Mouse (Mus musculus): Measurements from ENCODE around the gene Rnase4.

Rnase4 gene

GRCm38 (mm10) chr14:51128775-51129623 lies 38.1 kb downstream of the Rnase4 start:
- DNase-seq (ENCODE audit: low spot score) = no peak

- DNase-seq (ENCODE audit: low spot score) = no peak
Observed at GRCm38 (mm10) chr14:51129624-51129975, 38.7 kb downstream of the Rnase4 start.

- DNase-seq (ENCODE audit: low spot score) = no peak
Observed at GRCm38 (mm10) chr14:51130315-51130940, 39.6 kb downstream of the Rnase4 start.

GRCm38 (mm10) chr14:51131086-51131815 lies 40.4 kb downstream of the Rnase4 start:
- no peak for DNase-seq (ENCODE audit: low spot score)

GRCm38 (mm10) chr14:51132372-51132771 lies 41.5 kb downstream of the Rnase4 start:
- DNase-seq (ENCODE audit: low spot score) = no peak

DNA sequence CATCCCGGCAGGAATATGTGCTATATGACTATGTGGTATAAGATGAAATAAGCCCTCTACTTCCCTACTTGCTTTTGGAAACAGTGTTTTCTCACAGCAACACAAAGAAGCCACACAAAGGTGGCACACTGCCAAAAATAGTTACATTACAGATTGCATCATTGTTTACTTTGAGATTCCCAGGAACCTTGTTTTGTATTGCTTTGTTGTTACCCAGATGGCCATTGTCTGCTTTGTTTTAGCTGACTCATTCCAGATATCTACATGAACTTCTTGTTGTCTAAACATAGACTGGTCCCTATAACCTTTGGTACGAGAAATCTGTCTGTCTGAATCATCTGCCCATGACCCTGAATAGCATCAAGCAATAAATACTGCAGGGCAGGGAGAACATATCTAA lies 49.5 kb downstream of the Rnase4 start:
- no peak for DNase-seq (ENCODE audit: low spot score)

DNA sequence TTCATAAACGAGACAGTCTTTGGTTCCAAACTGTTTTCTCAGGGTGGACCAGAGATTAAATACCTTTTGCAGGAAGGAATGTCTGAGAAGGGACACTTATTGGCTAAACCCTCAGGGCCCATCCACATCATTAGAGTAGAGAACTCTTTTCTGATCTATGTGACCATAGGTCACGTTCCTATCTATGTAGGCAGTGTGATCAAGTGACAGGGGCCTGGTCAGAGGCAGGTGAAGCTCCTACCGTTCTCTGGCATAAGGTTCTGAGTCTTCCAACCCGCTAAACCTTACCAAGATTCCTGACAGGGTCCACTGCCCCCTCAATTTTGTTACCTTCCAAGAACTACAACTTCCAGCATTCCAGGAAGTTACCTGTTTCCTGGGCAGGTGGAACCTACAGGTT lies 51.2 kb downstream of the Rnase4 start:
- DNase-seq (ENCODE audit: low spot score) = no peak

- DNase-seq (ENCODE audit: low spot score) = no peak
Observed at GRCm38 (mm10) chr14:51142568-51142967, 51.7 kb downstream of the Rnase4 start.

- no peak for DNase-seq (ENCODE audit: low spot score)
Observed at GRCm38 (mm10) chr14:51143287-51143686, 52.4 kb downstream of the Rnase4 start.

GRCm38 (mm10) chr14:51143937-51144336 lies 53.1 kb downstream of the Rnase4 start:
- no peak for DNase-seq (ENCODE audit: low spot score)

DNA sequence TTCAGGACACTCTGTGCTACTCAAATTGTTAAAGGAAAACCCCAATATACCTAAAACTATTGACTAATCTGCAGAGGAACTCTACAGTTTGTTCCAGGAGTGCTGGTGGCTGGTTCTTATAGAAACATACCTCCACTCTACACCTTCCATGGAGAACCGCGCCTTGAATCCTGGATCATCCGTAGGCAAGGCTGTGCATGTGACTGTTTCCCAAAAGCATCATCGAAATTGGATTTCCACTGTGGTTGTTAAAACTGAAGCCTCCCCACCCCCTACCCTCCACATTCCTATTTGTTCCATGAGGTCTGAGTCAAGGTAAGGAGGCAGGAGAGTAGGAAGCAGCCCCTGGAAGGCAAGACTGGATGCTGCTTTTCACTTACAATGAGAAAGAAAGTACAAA lies 53.6 kb downstream of the Rnase4 start:
- no peak for DNase-seq (ENCODE audit: low spot score)

- no peak for DNase-seq (ENCODE audit: low spot score)
Observed at GRCm38 (mm10) chr14:51145521-51145920, 54.6 kb downstream of the Rnase4 start.

DNA sequence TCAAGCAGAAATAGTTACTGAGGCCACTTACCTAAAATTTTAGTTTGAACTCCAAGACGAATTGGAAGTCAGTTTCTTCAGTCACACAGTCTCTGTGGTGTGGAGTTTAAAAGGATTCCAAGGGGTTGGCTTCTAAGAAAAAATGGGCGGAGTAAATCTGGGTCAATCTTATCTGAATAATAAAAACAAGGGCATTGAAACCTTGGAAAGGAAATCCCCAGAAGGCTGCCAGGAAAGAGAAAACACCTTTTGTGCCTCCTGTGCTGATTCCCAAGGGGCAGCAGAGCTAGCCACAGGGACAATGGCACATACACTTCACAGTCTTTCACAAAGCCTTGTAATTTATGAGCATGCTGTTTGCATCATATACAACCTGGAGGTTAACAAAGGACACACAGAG lies 55.8 kb downstream of the Rnase4 start, which contains the start of gene Rnase1:
Gene Rnase1 (minus strand): TSS at position 101 of the 400 bp plus-strand sequence.
- no peak for DNase-seq (ENCODE audit: low spot score)

DNA sequence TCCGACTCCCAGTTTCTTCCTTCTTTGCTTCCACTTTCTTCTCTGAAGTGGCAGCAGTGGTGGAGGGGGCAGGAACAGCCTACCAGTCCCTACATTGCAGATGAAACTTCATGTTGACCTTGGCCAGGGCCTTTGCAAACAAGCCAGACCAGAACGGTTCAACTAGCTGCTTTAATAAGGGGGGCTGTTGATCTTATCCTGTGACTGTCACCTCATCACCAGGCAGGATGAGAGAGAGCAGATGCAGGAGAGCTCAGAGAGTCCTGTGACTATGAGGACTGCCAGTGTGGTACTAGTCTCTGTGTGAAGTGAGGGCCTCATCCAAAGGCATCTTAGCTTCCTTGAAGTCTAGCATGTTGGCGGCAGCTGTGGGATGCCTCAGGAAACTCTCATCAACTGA lies 57.1 kb downstream of the Rnase4 start:
- no peak for DNase-seq (ENCODE audit: low spot score)

GRCm38 (mm10) chr14:51149164-51149563 lies 58.3 kb downstream of the Rnase4 start:
- no peak for DNase-seq (ENCODE audit: low spot score)

GRCm38 (mm10) chr14:51150206-51150831 lies 59.4 kb downstream of the Rnase4 start:
- no peak for DNase-seq (ENCODE audit: low spot score)

GRCm38 (mm10) chr14:51152249-51152870 lies 61.5 kb downstream of the Rnase4 start:
- no peak for DNase-seq (ENCODE audit: low spot score)
